Mouse (Mus musculus) midbrain, postnatal 0 days (tissue): ENCODE results near the gene Pex14. TPM values are rescaled to one million over a fixed set of nuclear protein-coding genes. Genes with fewer than 3 reads are reported as not detected.

Source experiments
- ATAC-seq: fragments of 200-750 bp; cut with Nextera tagmentation; 2 replicates; pipeline ENCODE4 v1.8.0; 2017; ENCODE audit warnings: moderate number of reproducible peaks, mild to moderate bottlenecking, moderate TSS enrichment, moderate library complexity; ENCODE audit not compliant: low FRiP score
- DNase-seq: peaks from one replicate; pipeline ENCODE4 v3.0.0-alpha.2; 2015; ENCODE audit warnings: low spot score
- H3K27ac ChIP-seq: fragments of 300-500 bp; sonication (generic); 2 replicates; pipeline ENCODE4 v1.5.1; 2014; ENCODE audit warnings: low read depth, mild to moderate bottlenecking, low read length, mixed read lengths
- H3K27me3 ChIP-seq: fragments of 300-500 bp; sonication (generic); 2 replicates; pipeline ENCODE4 v1.6.1; 2014; ENCODE audit warnings: low read length, control low read depth, mixed read lengths; ENCODE audit not compliant: insufficient read depth
- H3K36me3 ChIP-seq: fragments of 300-500 bp; sonication (generic); 2 replicates; pipeline ENCODE4 v1.6.1; 2014; ENCODE audit warnings: low read length, control low read depth, mixed read lengths; ENCODE audit not compliant: insufficient read depth
- H3K4me1 ChIP-seq: fragments of 300-500 bp; sonication (generic); 2 replicates; pipeline ENCODE4 v1.6.1; 2014; ENCODE audit warnings: mild to moderate bottlenecking, control low read depth, antibody characterized with exemption, low read length, mixed read lengths; ENCODE audit not compliant: insufficient read depth
- H3K4me2 ChIP-seq: fragments of 300-500 bp; sonication (generic); 2 replicates; pipeline ENCODE4 v1.6.1; 2014; ENCODE audit warnings: low read depth, mild to moderate bottlenecking, low read length, mixed read lengths; ENCODE audit not compliant: poor library complexity, severe bottlenecking
- H3K4me3 ChIP-seq: fragments of 300-500 bp; sonication (generic); 2 replicates; pipeline ENCODE4 v1.5.1; 2014; ENCODE audit warnings: low read depth, mild to moderate bottlenecking, low read length, moderate library complexity
- H3K9ac ChIP-seq: fragments of 300-500 bp; sonication (generic); replicated peaks from 2 replicates; pipeline ENCODE4 v1.6.1; 2014; ENCODE audit warnings: mild to moderate bottlenecking, low read length, moderate library complexity, mixed read lengths; ENCODE audit not compliant: poor library complexity, severe bottlenecking
- H3K9me3 ChIP-seq: fragments of 300-500 bp; sonication (generic); 2 replicates; pipeline ENCODE4 v1.6.1; 2016; ENCODE audit warnings: low read length, control low read depth
- CTCF ChIP-seq: IDR thresholded peaks from 2 replicates; pipeline ENCODE4 v1.5.1; 2016; ENCODE audit warnings: antibody characterized with exemption, mild to moderate bottlenecking
- WGBS: fragments of 180-500 bp; shearing (Covaris S2); extraction: QIAGEN DNeasy Blood & Tissue Kit; methylation state at CpG from one replicate; pipeline ENCODE4 v1.1.7; 2014; 5-methylcytosine and 5-hydroxymethylcytosine counted together
- polyA plus RNA-seq: library from polyadenylated mRNA; unstranded; fragments of >200 nt; fragmentation: Nextera tagmentation; extraction: Ambion mirVana; gene quantifications from 2 replicates; pipeline ENCODE4 v1.2.1, GENCODE M21; 2015
- total RNA-seq: library from RNA; depleted of rRNA; stranded (reverse); fragments of >200 nt; gene quantifications from 2 replicates; pipeline ENCODE4 v1.2.3, GENCODE M21; 2014

The Pex14 gene
- total and polyA plus RNA-seq, 2 experiments from 2014 or later: 62.5 to 74.0 TPM

GRCm38 (mm10) chr4:148984701-148985540 lies 114.8 kb downstream of the Pex14 start:
- H3K9me3 ChIP-seq: no peaks in the 10 kb centered on the region
- H3K9ac ChIP-seq: no peak overlapping the region
- H3K4me3 ChIP-seq: no peak overlapping the region
- no peak for DNase-seq
- H3K27me3 ChIP-seq: no peaks in the 10 kb centered on the region
- peaks cover 8% of the 10 kb centered on the region; the same call in 1 of the 2 replicates for H3K4me1 ChIP-seq
- ATAC-seq: no peak
- no peak overlapping the region for H3K4me2 ChIP-seq
- peak; percentile 45 for TF ChIP-seq CTCF
- WGBS: 54% methylated on average over 19 of the region's 19 CpGs
- H3K36me3 ChIP-seq: peaks cover 3% of the 10 kb centered on the region; the same call in 1 of the 2 replicates
- H3K27ac ChIP-seq: no peak overlapping the region

DNA sequence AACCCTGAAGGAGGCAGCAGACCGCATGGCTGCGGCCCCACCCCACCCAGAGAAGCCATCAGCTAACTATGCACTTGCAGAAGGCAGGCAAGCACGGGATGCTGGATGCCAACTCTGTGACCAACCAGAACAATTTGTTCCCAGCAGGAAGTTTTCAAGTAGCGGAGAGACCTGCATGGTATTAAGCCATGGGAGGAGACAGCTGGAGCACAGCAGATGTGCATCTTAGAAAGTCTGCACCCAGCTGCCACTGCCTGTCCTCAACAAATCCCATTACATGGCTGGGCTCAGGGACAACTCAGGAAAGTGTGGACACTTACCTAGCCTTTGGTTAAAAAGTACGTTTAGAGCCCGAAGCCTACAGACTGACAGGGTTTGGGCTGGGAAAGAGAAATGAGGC lies 117.4 kb downstream of the Pex14 start:
- no peak overlapping the region for H3K4me2 ChIP-seq
- DNase-seq: peak; percentile 40
- H3K4me1 ChIP-seq: peaks cover 8% of the 10 kb centered on the region; the same call in 1 of the 2 replicates
- no peaks in the 10 kb centered on the region for H3K27me3 ChIP-seq
- H3K27ac ChIP-seq: no peak overlapping the region
- H3K9me3 ChIP-seq: no peaks in the 10 kb centered on the region
- H3K9ac ChIP-seq: no peak overlapping the region
- no peak for ATAC-seq
- TF ChIP-seq CTCF: no peak
- peaks cover 3% of the 10 kb centered on the region; the same call in 1 of the 2 replicates for H3K36me3 ChIP-seq
- H3K4me3 ChIP-seq: no peak overlapping the region
- WGBS: 51% methylated on average over 6 of the region's 6 CpGs

DNA sequence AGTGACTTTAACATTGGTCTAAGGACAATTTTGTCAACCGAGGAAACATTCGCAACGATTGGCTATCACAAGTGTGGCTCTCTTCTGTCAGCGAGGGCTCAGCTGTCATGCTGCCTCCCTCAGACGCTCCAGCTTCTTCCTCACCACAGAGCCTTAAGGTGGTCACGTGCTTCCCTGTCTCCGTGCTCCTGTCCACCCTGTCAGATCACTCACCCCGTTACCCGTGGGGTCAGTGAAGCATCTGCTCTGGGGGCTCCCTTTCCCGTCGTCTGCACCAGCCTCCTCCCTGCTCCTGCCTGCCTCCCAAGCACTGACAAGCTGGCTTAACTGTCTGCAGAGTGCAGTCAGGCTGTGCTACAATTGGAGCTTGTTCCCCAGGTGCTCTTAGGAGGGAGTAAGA lies 119.8 kb downstream of the Pex14 start:
- H3K9ac ChIP-seq: no peak overlapping the region
- no peaks in the 10 kb centered on the region for H3K4me1 ChIP-seq
- H3K27me3 ChIP-seq: no peaks in the 10 kb centered on the region
- no peak for TF ChIP-seq CTCF
- H3K27ac ChIP-seq: no peak overlapping the region
- no peak overlapping the region for H3K4me2 ChIP-seq
- no peak overlapping the region for H3K4me3 ChIP-seq
- H3K9me3 ChIP-seq: no peaks in the 10 kb centered on the region
- 68% methylated on average over 11 of the region's 11 CpGs for WGBS
- H3K36me3 ChIP-seq: peaks cover 3% of the 10 kb centered on the region; the same call in 1 of the 2 replicates
- no peak for DNase-seq
- no peak for ATAC-seq

GRCm38 (mm10) chr4:148978926-148979325 lies 120.8 kb downstream of the Pex14 start:
- 94% methylated on average over 11 of the region's 11 CpGs for WGBS
- no peak for ATAC-seq
- Histone ChIP-seq H3K4me2 (no peak overlapping the region), H3K4me3 (no peak overlapping the region), H3K27ac (no peak overlapping the region), H3K36me3 (peaks cover 3% of the 10 kb centered on the region; the same call in 1 of the 2 replicates), H3K9me3 (no peaks in the 10 kb centered on the region), H3K27me3 (no peaks in the 10 kb centered on the region), H3K9ac (no peak overlapping the region), H3K4me1 (no peaks in the 10 kb centered on the region)
- TF ChIP-seq CTCF: no peak
- no peak for DNase-seq

DNA sequence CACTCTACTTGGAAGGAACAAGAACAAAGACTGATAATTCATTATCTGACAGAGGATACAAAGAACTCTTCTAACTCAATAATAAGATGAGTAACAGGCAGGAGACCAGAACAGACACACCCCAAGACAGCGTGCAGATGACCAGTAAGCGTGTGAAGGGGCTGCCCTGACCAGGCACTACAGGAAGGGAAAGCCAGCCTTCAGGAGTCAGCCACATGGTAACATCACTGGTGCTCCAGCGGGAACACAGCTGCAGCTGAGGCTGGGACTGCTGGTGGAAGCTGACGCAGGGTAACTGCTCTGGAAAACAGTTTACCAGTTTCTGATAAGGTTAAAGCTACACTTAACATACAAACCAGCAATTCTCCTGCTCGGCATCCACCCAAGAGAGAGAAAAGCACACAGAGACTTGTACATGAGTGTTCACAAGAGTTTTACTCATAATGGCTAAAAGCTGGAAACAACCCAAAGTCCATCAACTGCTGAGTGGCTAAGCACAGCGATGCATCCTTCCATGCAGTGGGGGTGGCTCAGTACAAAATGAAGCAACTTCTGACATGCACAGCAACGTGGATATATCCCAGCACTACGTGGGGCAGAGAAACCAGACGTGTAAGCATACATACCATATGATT lies 121.3 kb downstream of the Pex14 start:
- H3K9me3 ChIP-seq: no peaks in the 10 kb centered on the region
- TF ChIP-seq CTCF: no peak
- H3K36me3 ChIP-seq: peaks cover under 1% of the 10 kb centered on the region; the same call in 1 of the 2 replicates
- H3K4me3 ChIP-seq: no peak overlapping the region
- H3K9ac ChIP-seq: no peak overlapping the region
- DNase-seq (peak; percentile 48), ATAC-seq (no peak)
- no peaks in the 10 kb centered on the region for H3K4me1 ChIP-seq
- H3K27ac ChIP-seq: no peak overlapping the region
- H3K4me2 ChIP-seq: no peak overlapping the region
- WGBS: 69% methylated on average over 9 of the region's 9 CpGs
- no peaks in the 10 kb centered on the region for H3K27me3 ChIP-seq

DNA sequence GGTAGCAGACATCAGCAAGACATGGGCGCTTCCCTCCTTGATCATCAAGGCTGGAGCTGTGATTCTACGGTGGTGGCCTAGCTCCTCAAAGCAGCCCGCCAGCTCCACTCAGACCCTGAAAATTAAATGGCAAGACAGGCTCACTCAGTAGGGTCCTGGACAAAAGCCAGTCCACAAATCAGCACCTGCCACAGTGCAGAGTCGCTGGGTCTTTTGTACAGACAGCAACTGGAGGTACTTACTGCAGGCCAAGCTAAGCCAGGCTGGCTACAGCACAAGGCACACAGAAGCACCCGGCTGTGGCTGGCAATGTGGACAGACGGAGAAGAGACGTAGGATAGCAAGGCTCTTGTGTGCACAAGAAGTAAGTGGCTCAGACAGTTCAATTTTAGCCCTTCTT lies 124.8 kb downstream of the Pex14 start:
- no peaks in the 10 kb centered on the region for H3K27me3 ChIP-seq
- H3K27ac ChIP-seq: no peak overlapping the region
- H3K9me3 ChIP-seq: no peaks in the 10 kb centered on the region
- H3K4me2 ChIP-seq: no peak overlapping the region
- H3K4me1 ChIP-seq: no peaks in the 10 kb centered on the region
- ATAC-seq (no peak), DNase-seq (peak; percentile 83)
- no peak overlapping the region for H3K9ac ChIP-seq
- WGBS: 39% methylated on average over 7 of the region's 7 CpGs
- H3K4me3 ChIP-seq: no peak overlapping the region
- no peaks in the 10 kb centered on the region for H3K36me3 ChIP-seq
- no peak for TF ChIP-seq CTCF
